Mouse (Mus musculus) heart, embryonic 11.5 days (tissue): ENCODE measurements around the gene Sppl3. TPM values are rescaled to one million over a fixed set of nuclear protein-coding genes. Genes with fewer than 3 reads are reported as not detected.

Experiments used
- ATAC-seq: fragments of 200-750 bp; cut with Nextera tagmentation; replicated peaks from 2 replicates; pipeline ENCODE4 v1.8.0; 2017; ENCODE audit warnings: moderate library complexity; ENCODE audit not compliant: insufficient number of reproducible peaks, low FRiP score, low TSS enrichment
- H3K27ac ChIP-seq: fragments of 300-500 bp; sonication (generic); 2 replicates; pipeline ENCODE4 v1.5.1; 2014; ENCODE audit warnings: mild to moderate bottlenecking, low read depth, low read length
- H3K27me3 ChIP-seq: fragments of 300-500 bp; sonication (generic); 2 replicates; pipeline ENCODE4 v1.6.1; 2014; ENCODE audit warnings: mild to moderate bottlenecking, low read length, mixed read lengths; ENCODE audit not compliant: control insufficient read depth, insufficient read depth
- H3K36me3 ChIP-seq: fragments of 300-500 bp; sonication (generic); 2 replicates; pipeline ENCODE4 v1.6.1; 2014; ENCODE audit warnings: mild to moderate bottlenecking, low read length, moderate library complexity, mixed read lengths; ENCODE audit not compliant: control insufficient read depth, insufficient read depth
- H3K4me1 ChIP-seq: fragments of 300-500 bp; sonication (generic); 2 replicates; pipeline ENCODE4 v1.6.1; 2014; ENCODE audit warnings: low read length; ENCODE audit not compliant: control insufficient read depth, insufficient read depth
- H3K4me2 ChIP-seq: fragments of 300-500 bp; sonication (generic); 2 replicates; pipeline ENCODE4 v1.6.1; 2014; ENCODE audit warnings: mild to moderate bottlenecking, moderate library complexity
- H3K4me3 ChIP-seq: fragments of 300-500 bp; sonication (generic); 2 replicates; pipeline ENCODE4 v1.5.1; 2014; ENCODE audit warnings: low read depth, low read length
- H3K9ac ChIP-seq: fragments of 300-500 bp; sonication (generic); 2 replicates; pipeline ENCODE4 v1.6.1; 2014; ENCODE audit warnings: mild to moderate bottlenecking, low read depth, low read length, moderate library complexity
- H3K9me3 ChIP-seq: fragments of 300-500 bp; sonication (generic); replicated peaks from 2 replicates; pipeline ENCODE4 v1.6.1; 2016; ENCODE audit warnings: low read length; ENCODE audit not compliant: control insufficient read depth
- WGBS: fragments of 180-500 bp; shearing (Covaris S2); extraction: QIAGEN DNeasy Blood & Tissue Kit; methylation state at CpG from one replicate; pipeline ENCODE4 v1.1.7; 2014; ENCODE audit not compliant: insufficient replicate concordance; 5-methylcytosine and 5-hydroxymethylcytosine counted together
- polyA plus RNA-seq: library from polyadenylated mRNA; unstranded; fragments of >200 nt; fragmentation: Nextera tagmentation; extraction: Ambion mirVana; gene quantifications from 2 replicates; pipeline ENCODE4 v1.2.1, GENCODE M21; 2014

The Sppl3 gene
- polyA plus RNA-seq, 1 experiment from 2014 or later = 18.6 TPM

DNA sequence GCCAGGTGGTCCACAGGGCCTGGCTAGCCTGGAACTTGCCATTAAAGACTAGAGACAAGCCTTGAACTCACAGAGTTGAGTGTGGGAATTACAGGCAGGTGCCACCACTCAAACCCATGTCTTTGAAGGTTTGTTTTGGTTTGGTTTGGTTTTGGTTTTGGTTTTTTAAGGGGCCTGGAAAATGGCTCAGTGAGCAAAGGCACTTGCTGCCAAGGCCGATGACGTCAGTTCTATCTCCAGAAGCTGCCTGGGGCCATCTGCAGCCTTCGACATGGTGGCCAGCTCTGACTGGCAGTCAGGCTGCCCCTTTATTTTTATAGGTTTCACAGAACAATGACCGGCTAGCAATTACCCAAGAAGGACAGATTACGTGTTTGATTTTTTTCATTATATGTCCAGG is 110.0 kb downstream of the Sppl3 start:
- H3K4me1 ChIP-seq = no peaks in the 10 kb centered on the region
- ATAC-seq = no peak
- no peak overlapping the region for H3K4me2 ChIP-seq
- no peak overlapping the region for H3K27ac ChIP-seq
- 84% methylated on average over 5 of the region's 5 CpGs for WGBS
- no peak overlapping the region for H3K9ac ChIP-seq
- H3K4me3 ChIP-seq = no peak overlapping the region
- H3K27me3 ChIP-seq = no peaks in the 10 kb centered on the region
- H3K36me3 ChIP-seq = peaks cover 17% of the 10 kb centered on the region
- no peaks in the 10 kb centered on the region for H3K9me3 ChIP-seq

DNA sequence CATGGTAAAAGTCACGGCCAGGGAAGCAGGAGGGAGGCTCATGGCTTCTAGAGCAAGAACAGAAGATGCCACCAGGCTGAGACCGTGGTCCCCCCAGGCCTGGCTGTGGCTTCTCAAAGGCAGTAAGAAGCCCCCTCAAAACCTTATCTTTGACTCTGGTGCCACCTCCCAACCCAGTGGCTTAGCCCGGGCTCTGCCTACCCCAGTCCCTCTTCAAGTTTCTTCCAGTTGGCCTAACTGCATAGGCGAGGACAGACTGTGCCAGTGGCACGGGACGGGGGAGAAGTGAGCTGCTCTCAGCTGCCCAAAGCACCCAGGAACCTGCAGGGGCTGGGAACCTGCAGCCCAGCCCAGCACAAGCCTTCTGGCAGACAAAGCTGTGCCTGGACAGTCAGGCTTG is 113.8 kb downstream of the Sppl3 start:
- Histone ChIP-seq H3K4me3 (no peak overlapping the region), H3K9me3 (no peaks in the 10 kb centered on the region), H3K9ac (no peak overlapping the region), H3K27ac (no peak overlapping the region), H3K36me3 (peaks cover 18% of the 10 kb centered on the region), H3K4me1 (no peaks in the 10 kb centered on the region), H3K4me2 (no peak overlapping the region), H3K27me3 (no peaks in the 10 kb centered on the region)
- ATAC-seq = no peak
- 92% methylated on average over 6 of the region's 6 CpGs for WGBS

DNA sequence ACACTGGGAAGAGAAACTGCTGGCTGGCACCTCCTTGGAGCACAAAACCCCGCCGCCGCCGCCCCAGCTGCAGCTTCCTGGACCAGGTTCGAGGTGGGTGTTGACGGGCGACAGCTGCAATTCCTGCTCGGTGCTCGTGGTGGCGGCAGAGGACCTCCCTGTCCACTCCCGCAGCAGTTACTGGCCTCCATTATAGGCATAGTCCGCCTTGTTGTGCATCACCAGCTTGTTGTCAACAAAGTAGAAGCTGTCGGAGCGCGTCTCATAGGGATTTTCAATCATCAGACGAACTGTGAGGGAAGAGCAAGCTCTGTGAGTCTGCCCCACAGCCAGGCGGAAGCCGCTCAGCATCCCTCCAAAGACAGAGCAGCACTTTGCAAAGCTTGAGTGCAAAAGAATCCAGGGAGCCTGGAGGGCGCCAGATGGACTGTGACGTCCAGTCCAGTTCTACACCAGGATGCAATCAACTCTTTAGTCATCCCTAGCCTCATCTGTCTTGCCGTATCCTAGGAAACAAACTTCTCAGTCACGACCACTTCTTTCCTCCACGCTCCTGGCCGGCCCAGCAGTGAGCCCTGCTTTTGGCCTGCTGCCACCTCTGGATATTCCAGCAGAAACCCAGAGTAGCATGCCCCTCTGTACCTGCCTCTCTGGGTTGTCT is 114.4 kb downstream of the Sppl3 start:
- no peak overlapping the region for H3K9ac ChIP-seq
- no peak for ATAC-seq
- H3K4me3 ChIP-seq = no peak overlapping the region
- WGBS = 30% methylated on average over 24 of the region's 24 CpGs
- no peak overlapping the region for H3K4me2 ChIP-seq
- no peaks in the 10 kb centered on the region for H3K9me3 ChIP-seq
- H3K27me3 ChIP-seq = no peaks in the 10 kb centered on the region
- no peak overlapping the region for H3K27ac ChIP-seq
- H3K4me1 ChIP-seq = no peaks in the 10 kb centered on the region
- H3K36me3 ChIP-seq = peaks cover 23% of the 10 kb centered on the region

- Histone ChIP-seq H3K9me3 (no peaks in the 10 kb centered on the region), H3K27me3 (no peaks in the 10 kb centered on the region), H3K9ac (no peak overlapping the region), H3K4me3 (no peak overlapping the region), H3K4me1 (no peaks in the 10 kb centered on the region), H3K36me3 (peaks cover 23% of the 10 kb centered on the region), H3K4me2 (no peak overlapping the region), H3K27ac (no peak overlapping the region)
- ATAC-seq = no peak
- 85% methylated on average over 28 of the region's 28 CpGs for WGBS
These were observed 115.8 kb downstream of the Sppl3 start for GRCm38 (mm10) chr5:115126578-115127312.

DNA sequence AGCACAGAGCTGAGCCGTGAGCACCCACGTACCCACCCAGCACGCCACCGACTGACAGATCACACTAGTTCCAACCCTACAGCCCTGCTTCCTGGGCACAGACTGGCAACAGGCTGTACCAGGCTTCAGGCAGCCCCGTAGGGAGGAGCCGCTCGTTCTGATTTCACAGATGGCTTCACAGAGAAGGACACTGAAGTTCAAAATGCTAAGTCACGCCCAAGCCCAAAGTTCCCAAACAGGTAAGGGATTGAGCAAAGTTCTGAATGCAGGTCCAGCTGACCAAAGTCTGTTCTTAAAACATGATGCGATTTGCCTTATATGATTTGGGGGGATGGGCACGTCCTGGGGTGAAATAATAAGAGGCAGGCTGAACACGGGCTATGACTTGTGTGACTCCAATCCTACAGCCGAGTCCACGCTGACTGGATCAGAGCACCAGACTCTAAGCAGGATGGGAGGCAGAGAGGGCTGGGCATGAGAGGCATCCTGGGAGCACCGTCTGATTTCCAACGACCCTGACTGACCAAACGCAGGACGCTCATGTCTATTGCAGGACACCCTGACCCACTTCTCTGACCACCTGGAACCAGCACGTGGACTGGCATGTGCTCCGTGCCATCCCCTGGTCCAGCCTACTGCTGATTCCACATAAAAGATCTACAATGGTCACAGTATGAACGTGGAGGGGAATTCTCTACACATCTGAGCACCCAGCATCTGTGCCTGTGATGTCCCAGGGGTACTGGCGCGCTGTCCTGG is 116.7 kb downstream of the Sppl3 start:
- peaks cover 23% of the 10 kb centered on the region for H3K36me3 ChIP-seq
- WGBS = 89% methylated on average over 22 of the region's 22 CpGs

GRCm38 (mm10) chr5:115129328-115129727 is 118.4 kb downstream of the Sppl3 start:
- no peak for ATAC-seq
- no peak overlapping the region for H3K4me3 ChIP-seq
- H3K9ac ChIP-seq = no peak overlapping the region
- H3K27me3 ChIP-seq = no peaks in the 10 kb centered on the region
- peaks cover 3% of the 10 kb centered on the region for H3K4me1 ChIP-seq
- no peak overlapping the region for H3K4me2 ChIP-seq
- no peak overlapping the region for H3K27ac ChIP-seq
- H3K36me3 ChIP-seq = peaks cover 20% of the 10 kb centered on the region
- WGBS = 86% methylated on average over 6 of the region's 6 CpGs
- H3K9me3 ChIP-seq = no peaks in the 10 kb centered on the region

More for the DNA sequence above, 116.7 kb downstream of the Sppl3 start:
- Histone ChIP-seq H3K27me3 (no peaks in the 10 kb centered on the region), H3K27ac (no peak overlapping the region), H3K9ac (no peak overlapping the region), H3K4me3 (no peak overlapping the region), H3K4me1 (no peaks in the 10 kb centered on the region), H3K4me2 (no peak overlapping the region), H3K9me3 (no peaks in the 10 kb centered on the region)
- ATAC-seq = no peak

- Histone ChIP-seq H3K27me3 (no peaks in the 10 kb centered on the region), H3K4me1 (peaks cover 3% of the 10 kb centered on the region), H3K36me3 (peaks cover 12% of the 10 kb centered on the region), H3K9ac (no peak overlapping the region), H3K27ac (no peak overlapping the region), H3K4me3 (no peak overlapping the region), H3K9me3 (no peaks in the 10 kb centered on the region), H3K4me2 (no peak overlapping the region)
- no peak for ATAC-seq
- 81% methylated on average over 8 of the region's 8 CpGs for WGBS
These were observed 121.5 kb downstream of the Sppl3 start for GRCm38 (mm10) chr5:115132465-115132864.

DNA sequence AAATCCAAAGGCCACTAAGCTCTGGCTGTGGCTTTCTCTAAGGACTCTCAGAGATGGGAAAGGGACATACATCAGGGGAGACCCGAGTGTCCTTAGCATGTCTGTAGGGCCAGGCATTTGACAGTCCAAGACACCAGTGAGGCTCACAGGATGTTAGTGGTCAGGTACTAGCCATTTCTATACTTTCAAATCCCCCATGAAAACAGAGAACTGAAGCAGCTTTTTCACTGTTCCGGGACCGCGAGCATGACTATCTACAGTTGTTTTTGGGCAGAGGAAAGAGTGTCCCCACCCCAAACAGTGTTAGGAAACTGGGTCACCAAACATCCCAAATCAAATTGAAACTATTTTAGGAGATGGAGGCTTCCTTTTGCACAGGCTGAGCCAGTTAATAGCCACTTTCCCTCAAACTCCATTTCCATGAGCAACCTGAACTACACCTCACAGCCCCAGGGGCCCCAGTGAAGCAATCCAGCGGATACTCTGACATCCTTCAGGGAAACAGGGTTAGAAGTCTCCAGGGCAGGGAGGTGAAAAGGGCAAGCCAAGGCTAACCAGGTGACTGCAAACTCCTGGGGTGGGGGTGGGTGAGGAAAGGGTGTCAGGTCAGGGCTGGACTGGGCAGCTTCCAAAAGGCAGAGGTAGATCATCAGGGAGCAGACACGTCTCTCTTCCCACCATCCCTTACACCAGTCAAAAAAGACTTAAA is 122.6 kb downstream of the Sppl3 start:
- peak overlapping the region; percentile 92 for H3K4me3 ChIP-seq
- no peaks in the 10 kb centered on the region for H3K9me3 ChIP-seq
- peaks cover 3% of the 10 kb centered on the region for H3K4me1 ChIP-seq
- peak overlapping the region; percentile 81 for H3K9ac ChIP-seq
- H3K36me3 ChIP-seq = peaks cover 8% of the 10 kb centered on the region
- no peak overlapping the region for H3K27ac ChIP-seq
- no peaks in the 10 kb centered on the region for H3K27me3 ChIP-seq
- ATAC-seq = no peak
- peak overlapping the region; percentile 99 for H3K4me2 ChIP-seq
- 63% methylated on average over 6 of the region's 6 CpGs for WGBS
